Mouse (Mus musculus) kidney, postnatal 0 days (tissue): ENCODE results near the gene Apbb2. TPM values are rescaled to one million over a fixed set of nuclear protein-coding genes. Genes with fewer than 3 reads are reported as not detected.

Experiments
- ATAC-seq: fragments of 200-750 bp; cut with Nextera tagmentation; replicated peaks from 2 replicates; pipeline ENCODE4 v1.8.0; 2017; ENCODE audit warnings: low read depth, moderate number of reproducible peaks, moderate TSS enrichment, moderate library complexity; ENCODE audit not compliant: low FRiP score
- DNase-seq: peaks from one replicate; pipeline ENCODE4 v3.0.0-alpha.2; 2016; ENCODE audit warnings: low spot score
- H3K27ac ChIP-seq: fragments of 300-500 bp; sonication (generic); 2 replicates; pipeline ENCODE4 v1.5.1; 2014; ENCODE audit warnings: mild to moderate bottlenecking
- H3K27me3 ChIP-seq: fragments of 300-500 bp; sonication (generic); 2 replicates; pipeline ENCODE4 v1.6.1; 2014; ENCODE audit warnings: low read length, mixed read lengths; ENCODE audit not compliant: insufficient read depth
- H3K36me3 ChIP-seq: fragments of 300-500 bp; sonication (generic); 2 replicates; pipeline ENCODE4 v1.6.1; 2014; ENCODE audit warnings: low read length, mixed read lengths; ENCODE audit not compliant: insufficient read depth
- H3K4me1 ChIP-seq: fragments of 300-500 bp; sonication (generic); replicated peaks from 2 replicates; pipeline ENCODE4 v1.6.1; 2014; ENCODE audit warnings: antibody characterized with exemption, low read length, mixed read lengths; ENCODE audit not compliant: insufficient read depth
- H3K4me2 ChIP-seq: fragments of 300-500 bp; sonication (generic); 2 replicates; pipeline ENCODE4 v1.6.1; 2014; ENCODE audit warnings: mild to moderate bottlenecking, low read length, moderate library complexity, mixed read lengths
- H3K4me3 ChIP-seq: fragments of 300-500 bp; sonication (generic); replicated peaks from 2 replicates; pipeline ENCODE4 v1.5.1; 2014; ENCODE audit warnings: low read depth, low read length
- H3K9ac ChIP-seq: fragments of 300-500 bp; sonication (generic); 2 replicates; pipeline ENCODE4 v1.6.1; 2014; ENCODE audit warnings: low read depth, low read length
- H3K9me3 ChIP-seq: fragments of 300-500 bp; sonication (generic); replicated peaks from 2 replicates; pipeline ENCODE4 v1.6.1; 2016; ENCODE audit warnings: low read length, inconsistent platforms, mixed read lengths
- CTCF ChIP-seq: IDR thresholded peaks from 2 replicates; pipeline ENCODE4 v1.5.1; 2016; ENCODE audit warnings: antibody characterized with exemption, low read depth, mild to moderate bottlenecking, moderate library complexity
- WGBS: fragments of 180-500 bp; shearing (Covaris S2); extraction: QIAGEN DNeasy Blood & Tissue Kit; methylation state at CpG from one replicate; pipeline ENCODE4 v1.1.7; 2014; 5-methylcytosine and 5-hydroxymethylcytosine counted together
- polyA plus RNA-seq: library from polyadenylated mRNA; unstranded; fragments of >200 nt; fragmentation: Nextera tagmentation; extraction: Ambion mirVana; gene quantifications from 2 replicates; pipeline ENCODE4 v1.2.1, GENCODE M21; 2015

Apbb2 gene
- polyA plus RNA-seq, 1 experiment from 2014 or later = 47.0 TPM

GRCm38 (mm10) chr5:66530361-66530760, 88.2 kb downstream of the Apbb2 start:
- TF ChIP-seq CTCF = no peak
- no peak for ATAC-seq
- Histone ChIP-seq H3K9me3 (no peaks in the 10 kb centered on the region), H3K9ac (no peak overlapping the region), H3K27ac (no peak overlapping the region), H3K4me3 (no peak overlapping the region), H3K4me2 (no peak overlapping the region), H3K27me3 (no peaks in the 10 kb centered on the region), H3K36me3 (no peaks in the 10 kb centered on the region), H3K4me1 (peaks cover 20% of the 10 kb centered on the region)
- DNase-seq = no peak
- WGBS = 91% methylated on average over 4 of the region's 4 CpGs

GRCm38 (mm10) chr5:66529631-66530030, 89.0 kb downstream of the Apbb2 start:
- Histone ChIP-seq H3K27ac (no peak overlapping the region), H3K4me2 (no peak overlapping the region), H3K4me3 (no peak overlapping the region), H3K9ac (no peak overlapping the region), H3K4me1 (peaks cover 20% of the 10 kb centered on the region), H3K27me3 (no peaks in the 10 kb centered on the region), H3K9me3 (no peaks in the 10 kb centered on the region), H3K36me3 (no peaks in the 10 kb centered on the region)
- ATAC-seq (no peak), DNase-seq (no peak)
- 87% methylated on average over 7 of the region's 7 CpGs for WGBS
- no peak for TF ChIP-seq CTCF

- DNase-seq (peak; percentile 67), ATAC-seq (no peak)
- 32% methylated on average over 7 of the region's 7 CpGs for WGBS
Measured at GRCm38 (mm10) chr5:66528567-66528966, 90.0 kb downstream of the Apbb2 start.

GRCm38 (mm10) chr5:66527090-66527489, 91.5 kb downstream of the Apbb2 start:
- H3K9me3 ChIP-seq = no peaks in the 10 kb centered on the region
- no peaks in the 10 kb centered on the region for H3K27me3 ChIP-seq
- H3K4me2 ChIP-seq = no peak overlapping the region
- peaks cover 25% of the 10 kb centered on the region for H3K4me1 ChIP-seq
- H3K9ac ChIP-seq = no peak overlapping the region
- peak; percentile 80 for DNase-seq
- ATAC-seq = no peak
- 42% methylated on average over 8 of the region's 8 CpGs for whole genome bisulfite sequencing
- TF ChIP-seq CTCF = no peak
- no peaks in the 10 kb centered on the region for H3K36me3 ChIP-seq
- H3K27ac ChIP-seq = peak overlapping the region; percentile 79
- no peak overlapping the region for H3K4me3 ChIP-seq

More at GRCm38 (mm10) chr5:66528567-66528966, 90.0 kb downstream of the Apbb2 start:
- Histone ChIP-seq H3K27me3 (no peaks in the 10 kb centered on the region), H3K9ac (no peak overlapping the region), H3K4me1 (peaks cover 23% of the 10 kb centered on the region), H3K36me3 (no peaks in the 10 kb centered on the region), H3K4me2 (no peak overlapping the region), H3K27ac (0 out of 2 replicates have a peak overlapping the region, but pooled peaks have one; percentile 25), H3K9me3 (no peaks in the 10 kb centered on the region), H3K4me3 (no peak overlapping the region)
- TF ChIP-seq CTCF = no peak

- peak overlapping the region; percentile 13; the same call in 1 of the 2 replicates for H3K27ac ChIP-seq
- H3K4me3 ChIP-seq = no peak overlapping the region
- H3K4me1 ChIP-seq = peaks cover 25% of the 10 kb centered on the region
- 83% methylated on average over 4 of the region's 4 CpGs for whole genome bisulfite sequencing
- no peak overlapping the region for H3K4me2 ChIP-seq
- H3K9me3 ChIP-seq = no peaks in the 10 kb centered on the region
- H3K9ac ChIP-seq = no peak overlapping the region
- H3K36me3 ChIP-seq = no peaks in the 10 kb centered on the region
- no peak for ATAC-seq
- no peak for TF ChIP-seq CTCF
- no peak for DNase-seq
- no peaks in the 10 kb centered on the region for H3K27me3 ChIP-seq
Measured at GRCm38 (mm10) chr5:66525002-66525401, 93.6 kb downstream of the Apbb2 start.

- Histone ChIP-seq H3K4me1 (peaks cover 24% of the 10 kb centered on the region), H3K27ac (peak overlapping the region; percentile 31; the same call in 1 of the 2 replicates), H3K27me3 (no peaks in the 10 kb centered on the region), H3K36me3 (no peaks in the 10 kb centered on the region), H3K4me2 (no peak overlapping the region), H3K4me3 (no peak overlapping the region), H3K9me3 (no peaks in the 10 kb centered on the region), H3K9ac (no peak overlapping the region)
- peak; percentile 69 for DNase-seq
- no peak for TF ChIP-seq CTCF
- ATAC-seq = no peak
- WGBS = 68% methylated on average over 16 of the region's 16 CpGs
Measured at GRCm38 (mm10) chr5:66523681-66524503, 94.7 kb downstream of the Apbb2 start.
